Mouse (Mus musculus) heart, postnatal 0 days (tissue): ENCODE data around the gene Clps.

Experiments
- CTCF ChIP-seq: IDR thresholded peaks from 2 replicates; pipeline ENCODE4 v1.5.1; 2016; ENCODE audit warnings: antibody characterized with exemption, control low read depth, low read depth
- EP300 ChIP-seq: IDR thresholded peaks from 2 replicates; pipeline ENCODE4 v1.6.1; 2016; ENCODE audit warnings: antibody characterized with exemption, low read depth

- no peak for TF ChIP-seq CTCF
- TF ChIP-seq EP300: no peak
Measured at GRCm38 (mm10) chr17:28586509-28586908, 25.9 kb upstream of the Clps start.
